Mouse (Mus musculus): ENCODE measurements around the gene Gm10334. TPM values are rescaled to one million over a fixed set of nuclear protein-coding genes. Genes with fewer than 3 reads are reported as not detected.
"Not testable (repeated sequence)": the region's sequence is repeated elsewhere in the genome, so short reads cannot be mapped to it uniquely, and the experiment has no call there.

Gene Gm10334
- not detected in 2 replicates for polyA plus RNA-seq (2014; fragmentation: Nextera tagmentation; extraction: Ambion mirVana)

GRCm38 (mm10) chr6:41446045-41446444 is at the start of gene Gm10334:
TSS of gene Gm10334 (minus strand) at chr6:41446145.
- H3K4me2 ChIP-seq (ENCODE audit: low read depth); DNase-seq (ENCODE audit: low spot score); H3K4me3 ChIP-seq (ENCODE audit: low read depth, low read length); ATAC-seq (ENCODE audit: insufficient read depth, low FRiP score, low TSS enrichment); H3K9me3 ChIP-seq (ENCODE audit: control insufficient read depth, low read length); H3K36me3 ChIP-seq (ENCODE audit: control insufficient read depth, insufficient read depth, low read length); H3K27me3 ChIP-seq (ENCODE audit: control insufficient read depth, insufficient read depth, low read length); H3K27ac ChIP-seq (ENCODE audit: low read depth, low read length); H3K9ac ChIP-seq (ENCODE audit: low read length); H3K4me1 ChIP-seq (ENCODE audit: control insufficient read depth, insufficient read depth, low read length): not testable (repeated sequence)

DNA sequence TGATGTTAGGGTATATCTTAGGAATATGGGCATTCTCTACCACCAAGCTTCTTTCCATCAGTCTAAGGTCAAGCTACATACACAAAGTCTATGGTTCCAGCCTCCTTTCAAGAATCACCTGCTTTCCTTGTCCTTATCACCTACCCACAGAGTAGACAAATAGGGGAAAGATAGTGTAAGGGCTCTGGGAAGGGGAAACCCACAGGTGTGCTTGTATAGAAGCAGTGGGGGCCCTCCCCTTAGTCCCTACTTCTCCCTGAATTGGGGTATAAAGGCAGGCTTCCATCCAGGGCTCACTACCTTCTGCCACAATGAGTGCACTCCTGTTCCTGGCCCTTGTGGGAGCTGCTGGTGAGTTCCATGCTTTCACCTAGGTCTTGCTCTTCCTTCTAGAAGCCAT is 12.7 kb upstream of the Gm10334 start, which contains the start of gene Prss1:
Prss1 (plus strand) TSS at position 301 of the 400 bp plus-strand sequence.
- not testable (repeated sequence) for ATAC-seq (ENCODE audit: insufficient read depth, low FRiP score, low TSS enrichment); H3K4me1 ChIP-seq (ENCODE audit: control insufficient read depth, insufficient read depth, low read length); H3K36me3 ChIP-seq (ENCODE audit: control insufficient read depth, insufficient read depth, low read length); H3K4me3 ChIP-seq (ENCODE audit: low read depth, low read length); H3K9ac ChIP-seq (ENCODE audit: low read length); H3K27ac ChIP-seq (ENCODE audit: low read depth, low read length); H3K27me3 ChIP-seq (ENCODE audit: control insufficient read depth, insufficient read depth, low read length); H3K9me3 ChIP-seq (ENCODE audit: control insufficient read depth, low read length); H3K4me2 ChIP-seq (ENCODE audit: low read depth); DNase-seq (ENCODE audit: low spot score)

DNA sequence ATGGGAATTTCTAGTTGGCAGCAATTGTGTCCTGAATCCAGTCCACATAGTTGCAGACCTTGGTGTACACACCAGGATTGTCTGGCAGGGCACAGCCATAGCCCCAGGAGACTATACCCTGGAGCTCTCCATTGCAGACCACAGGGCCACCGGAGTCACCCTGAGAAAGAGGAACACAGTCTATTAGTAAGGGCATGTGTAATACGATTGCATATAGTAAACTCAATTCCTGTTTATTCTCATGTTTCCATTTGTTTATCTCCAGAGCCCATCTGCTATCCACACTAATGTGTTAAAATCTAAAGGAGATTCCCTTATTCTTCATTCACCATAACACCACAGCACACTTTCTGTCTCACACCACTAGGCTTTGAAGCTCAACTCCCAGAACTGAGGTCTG is 3.7 kb downstream of the Gm10334 start:
- not testable (repeated sequence) for H3K4me1 ChIP-seq (ENCODE audit: control insufficient read depth, insufficient read depth, low read length); H3K4me2 ChIP-seq (ENCODE audit: low read depth); H3K27me3 ChIP-seq (ENCODE audit: control insufficient read depth, insufficient read depth, low read length); ATAC-seq (ENCODE audit: insufficient read depth, low FRiP score, low TSS enrichment); DNase-seq (ENCODE audit: low spot score); H3K36me3 ChIP-seq (ENCODE audit: control insufficient read depth, insufficient read depth, low read length); H3K4me3 ChIP-seq (ENCODE audit: low read depth, low read length); H3K9ac ChIP-seq (ENCODE audit: low read length); H3K9me3 ChIP-seq (ENCODE audit: control insufficient read depth, low read length); H3K27ac ChIP-seq (ENCODE audit: low read depth, low read length)
- 86% methylated on average over 1 of the region's 2 CpGs for WGBS

Other genes starting within 250 kb of the Gm10334 start
- not detected in 2 replicates for gene Try4, start 143.9 kb downstream of the Gm10334 start, polyA plus RNA-seq (2014; fragmentation: Nextera tagmentation; extraction: Ambion mirVana)
- 0.40 TPM in 1 of 2 replicates, not detected in the other for gene Try5, start 129.3 kb downstream of the Gm10334 start, polyA plus RNA-seq (2014; fragmentation: Nextera tagmentation; extraction: Ambion mirVana)
- not detected in 2 replicates for gene Try10, start 92.0 kb downstream of the Gm10334 start, polyA plus RNA-seq (2014; fragmentation: Nextera tagmentation; extraction: Ambion mirVana)
- not detected in 2 replicates for gene Prss3, start 68.5 kb downstream of the Gm10334 start, polyA plus RNA-seq (2014; fragmentation: Nextera tagmentation; extraction: Ambion mirVana)
- not detected in 2 replicates for gene Gm5771, start 53.8 kb downstream of the Gm10334 start, polyA plus RNA-seq (2014; fragmentation: Nextera tagmentation; extraction: Ambion mirVana)
- gene Prss1, start 12.8 kb upstream of the Gm10334 start, polyA plus RNA-seq (2014; fragmentation: Nextera tagmentation; extraction: Ambion mirVana), result not detected in 2 replicates
- gene Prss2, start 75.6 kb upstream of the Gm10334 start, polyA plus RNA-seq (2014; fragmentation: Nextera tagmentation; extraction: Ambion mirVana), result not detected in 2 replicates
- gene Ephb6, start 159.3 kb upstream of the Gm10334 start, polyA plus RNA-seq (2014; fragmentation: Nextera tagmentation; extraction: Ambion mirVana), result 10.4 and 10.8 TPM in 2 replicates
- gene Trpv6, start 190.3 kb upstream of the Gm10334 start, polyA plus RNA-seq (2014; fragmentation: Nextera tagmentation; extraction: Ambion mirVana), result 0.31 and 0.37 TPM in 2 replicates
- not detected in 2 replicates for gene Trpv5, start 234.6 kb upstream of the Gm10334 start, polyA plus RNA-seq (2014; fragmentation: Nextera tagmentation; extraction: Ambion mirVana)
- not detected in 2 replicates for gene Llcfc1, start 238.3 kb upstream of the Gm10334 start, polyA plus RNA-seq (2014; fragmentation: Nextera tagmentation; extraction: Ambion mirVana)